9 mouse cellular contexts compared by ENCODE assay signal in genomic region chr7:45338161-45338911, GRCm38 (mm10). TPM values are rescaled to one million over a fixed set of nuclear protein-coding genes. Genes with fewer than 3 reads are reported as not detected.
DNase-seq lines count a peak whose midpoint lies in the region; ATAC-seq and TF ChIP-seq lines count a peak whose summit lies in the region.
"Had no signal": no experiment of that assay in that cellular context is flagged by ENCODE, and none has a peak within 500 bp of the region (broad histone marks: within the 10 kb centered on the region; RNA-seq: fewer than 3 reads in every experiment).

No protein-coding gene starts in this region.

- peaks cover 83% of the 10 kb centered on the region for H3K4me1 ChIP-seq in heart, embryonic 10.5 days
- H3K4me1 ChIP-seq in hindbrain, embryonic 14.5 days (replicated peaks; ENCODE audit: control insufficient read depth, insufficient read depth, low read length), result peaks cover 19% of the 10 kb centered on the region; the same call in 1 of the 2 replicates

- 3% methylated on average over 14 of the region's 14 CpGs for WGBS in heart, embryonic 10.5 days
- WGBS in hindbrain, embryonic 14.5 days, result 6% methylated on average over 14 of the region's 14 CpGs

- H3K9me3 ChIP-seq in heart, embryonic 10.5 days, result no peaks in the 10 kb centered on the region
- H3K9me3 ChIP-seq in hindbrain, embryonic 14.5 days (ENCODE audit: control insufficient read depth, low read length), result no peaks in the 10 kb centered on the region

- DNase-seq in heart, embryonic 10.5 days (ENCODE audit: low spot score), result no peak
- DNase-seq in heart, postnatal 25 days (ENCODE audit: low spot score), result no peak
- peak; percentile 23 for DNase-seq in brain, embryonic 14.5 days (ENCODE audit: low read depth)
- no peak for DNase-seq in hindbrain, embryonic 14.5 days (ENCODE audit: low spot score)
- DNase-seq in liver, result peak; percentile 62
- peak; percentile 64 for DNase-seq in naive thymus-derived CD4-positive, alpha-beta T cell, adult 2 months (ENCODE audit: low read depth)
- peak; percentile 55 for DNase-seq in urinary bladder, postnatal 25 days (ENCODE audit: low spot score)

- H3K27me3 ChIP-seq in heart, embryonic 10.5 days (ENCODE audit: insufficient read depth, poor library complexity, severe bottlenecking), result peaks cover 22% of the 10 kb centered on the region
- H3K27me3 ChIP-seq in hindbrain, embryonic 14.5 days (ENCODE audit: control insufficient read depth, insufficient read depth, low read length), result peaks cover 5% of the 10 kb centered on the region

- H3K9ac ChIP-seq in hindbrain, embryonic 14.5 days, result no peak overlapping the region

- H3K27ac ChIP-seq in heart, embryonic 10.5 days, result peak overlapping the region; percentile 89
- no peak overlapping the region for H3K27ac ChIP-seq in hindbrain, embryonic 14.5 days
- H3K27ac ChIP-seq: left cerebral cortex, adult 2 months had no signal

- TF ChIP-seq CTCF in brain, embryonic 14.5 days (IDR thresholded peaks at IDR 0.05; ENCODE audit: borderline replicate concordance, extremely low read depth, insufficient read depth, insufficient read length), result no peak

- no peak for TF ChIP-seq POLR2A in brain, embryonic 14.5 days (IDR thresholded peaks at IDR 0.05; ENCODE audit: borderline replicate concordance, extremely low read depth, insufficient read depth, insufficient read length, poor library complexity, severe bottlenecking)

- intact Hi-C loops in heart, postnatal 25 days (cut with DNase I), result no loop called here

- H3K36me3 ChIP-seq in heart, embryonic 10.5 days, result no peaks in the 10 kb centered on the region
- peaks cover 16% of the 10 kb centered on the region for H3K36me3 ChIP-seq in hindbrain, embryonic 14.5 days (replicated peaks; ENCODE audit: control insufficient read depth, insufficient read depth)

- peak overlapping the region; percentile 64 for H3K4me3 ChIP-seq in heart, embryonic 10.5 days
- H3K4me3 ChIP-seq in hindbrain, embryonic 14.5 days (replicated peaks; ENCODE audit: low read length), result no peak overlapping the region

- ATAC-seq in hindbrain, embryonic 14.5 days (ENCODE audit: low FRiP score), result no peak
- ATAC-seq in activated CD4-positive, CD25-positive, alpha-beta regulatory T cell, adult 4 months, result no peak

- peak overlapping the region; percentile 78 for H3K4me2 ChIP-seq in hindbrain, embryonic 14.5 days (replicated peaks)

RNA-seq across cellular contexts. Expression of gene Hrc, which starts 3.2 kb away (rescaled TPM):
- 17.9 and 31.4 TPM in 2 replicates for polyA plus RNA-seq in heart, embryonic 10.5 days (2016; fragmentation: Nextera tagmentation; extraction: Ambion mirVana)
- total RNA-seq in heart, postnatal 25 days (2021), result 100 to 1,000 TPM; 773 to 825 TPM
- 0.48 and 1.3 TPM in 2 replicates for polyA plus RNA-seq in brain, embryonic 14.5 days (2012; rRNA removed)
- 0.20 and 0.41 TPM in 2 replicates for polyA plus RNA-seq in hindbrain, embryonic 14.5 days (2014; fragmentation: Nextera tagmentation; extraction: Ambion mirVana)
- polyA plus RNA-seq in activated CD4-positive, CD25-positive, alpha-beta regulatory T cell, adult 4 months (2017; shearing (Covaris generic)), result not detected

RNA-seq across cellular contexts. Expression of gene Trpm4, which starts 4.8 kb away (rescaled TPM):
- polyA plus RNA-seq in heart, embryonic 10.5 days (2016; fragmentation: Nextera tagmentation; extraction: Ambion mirVana), result 13.5 and 15.2 TPM in 2 replicates
- 10 to 100 TPM; 23.5 to 25.0 TPM for total RNA-seq in heart, postnatal 25 days (2021)
- 19.0 and 20.3 TPM in 2 replicates for polyA plus RNA-seq in brain, embryonic 14.5 days (2012; rRNA removed)
- polyA plus RNA-seq in hindbrain, embryonic 14.5 days (2014; fragmentation: Nextera tagmentation; extraction: Ambion mirVana), result 7.8 and 9.3 TPM in 2 replicates
- 10 to 100 TPM; 21.7 to 27.8 TPM for polyA plus RNA-seq in activated CD4-positive, CD25-positive, alpha-beta regulatory T cell, adult 4 months (2017; shearing (Covaris generic))

RNA-seq across cellular contexts. Expression of gene Ppfia3, which starts 28.5 kb away (rescaled TPM):
- 2.4 and 2.9 TPM in 2 replicates for polyA plus RNA-seq in heart, embryonic 10.5 days (2016; fragmentation: Nextera tagmentation; extraction: Ambion mirVana)
- under 1 TPM; 0.18 to 0.25 TPM for total RNA-seq in heart, postnatal 25 days (2021)
- 56.7 and 60.0 TPM in 2 replicates for polyA plus RNA-seq in brain, embryonic 14.5 days (2012; rRNA removed)
- 29.8 and 32.3 TPM in 2 replicates for polyA plus RNA-seq in hindbrain, embryonic 14.5 days (2014; fragmentation: Nextera tagmentation; extraction: Ambion mirVana)
- polyA plus RNA-seq in activated CD4-positive, CD25-positive, alpha-beta regulatory T cell, adult 4 months (2017; shearing (Covaris generic)), result not detected

RNA-seq across cellular contexts. Expression of gene Lin7b, which starts 32.0 kb away (rescaled TPM):
- polyA plus RNA-seq in heart, embryonic 10.5 days (2016; fragmentation: Nextera tagmentation; extraction: Ambion mirVana), result 0.59 and 1.4 TPM in 2 replicates
- 1 to 10 TPM; 1.8 to 2.0 TPM for total RNA-seq in heart, postnatal 25 days (2021)
- 15.7 and 17.6 TPM in 2 replicates for polyA plus RNA-seq in brain, embryonic 14.5 days (2012; rRNA removed)
- polyA plus RNA-seq in hindbrain, embryonic 14.5 days (2014; fragmentation: Nextera tagmentation; extraction: Ambion mirVana), result 34.8 and 37.9 TPM in 2 replicates
- polyA plus RNA-seq in activated CD4-positive, CD25-positive, alpha-beta regulatory T cell, adult 4 months (2017; shearing (Covaris generic)), result not detected

RNA-seq across cellular contexts. Expression of gene Snrnp70, which starts 57.2 kb away (rescaled TPM):
- 173 and 241 TPM in 2 replicates for polyA plus RNA-seq in heart, embryonic 10.5 days (2016; fragmentation: Nextera tagmentation; extraction: Ambion mirVana)
- 100 to 1,000 TPM; 110 to 111 TPM for total RNA-seq in heart, postnatal 25 days (2021)
- 643 and 713 TPM in 2 replicates for polyA plus RNA-seq in brain, embryonic 14.5 days (2012; rRNA removed)
- 61.4 and 72.3 TPM in 2 replicates for polyA plus RNA-seq in hindbrain, embryonic 14.5 days (2014; fragmentation: Nextera tagmentation; extraction: Ambion mirVana)
- 100 to 1,000 TPM in 1 of 2 experiments, 10 to 100 TPM in 1; 68.1 to 108 TPM for polyA plus RNA-seq in activated CD4-positive, CD25-positive, alpha-beta regulatory T cell, adult 4 months (2017; shearing (Covaris generic))

Comparison
In these comparisons a context has a peak if more than half of its experiments do, and no peak if none do; other contexts are left out.
1. DNase-seq: peak in brain, embryonic 14.5 days (single experiment), liver (single experiment), naive thymus-derived CD4-positive, alpha-beta T cell, adult 2 months (single experiment) and urinary bladder, postnatal 25 days (single experiment); none in heart, embryonic 10.5 days (single experiment), heart, postnatal 25 days (single experiment) and hindbrain, embryonic 14.5 days (single experiment).